22 mouse cellular contexts compared by ENCODE assay signal in the genomic region with DNA sequence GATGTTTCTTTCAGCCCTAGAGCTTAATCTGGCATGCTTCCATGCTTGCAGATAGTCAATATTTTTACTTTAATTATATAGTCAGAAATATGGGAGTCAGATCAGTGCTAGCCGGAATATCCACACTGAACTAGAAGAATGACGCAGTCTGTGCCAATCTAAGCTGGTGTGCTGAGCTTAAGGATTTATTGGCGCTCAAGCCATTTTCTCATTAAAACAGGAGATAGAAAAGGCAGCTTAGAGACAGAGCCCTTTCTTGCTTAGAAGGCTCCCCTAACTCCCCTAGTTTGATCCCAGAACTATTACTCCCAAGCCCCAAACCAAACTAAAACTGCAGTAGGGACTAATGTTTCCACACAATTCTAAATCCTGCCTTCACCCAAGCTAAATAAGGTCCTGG.
"Had no signal": no experiment of that assay in that cellular context is flagged by ENCODE, and none has a peak within 500 bp of the region (broad histone marks: within the 10 kb centered on the region; RNA-seq: fewer than 3 reads in every experiment).

No protein-coding gene starts in this region.

- ATAC-seq: liver, embryonic 12.5 days had no signal

- H3K27me3 ChIP-seq: limb, embryonic 13.5 days; liver, embryonic 12.5 days; liver, embryonic 15.5 days; lung, embryonic 15.5 days; megakaryocyte, embryonic 14.5 days; midbrain, embryonic 15.5 days; stomach, embryonic 15.5 days had no signal

- H3K9me3 ChIP-seq: limb, embryonic 10.5 days; limb, embryonic 13.5 days; liver, embryonic 12.5 days; liver, embryonic 15.5 days; lung, embryonic 15.5 days; megakaryocyte, embryonic 14.5 days; midbrain, embryonic 15.5 days; stomach, embryonic 15.5 days had no signal

- H3K4me1 ChIP-seq: limb, embryonic 10.5 days; limb, embryonic 13.5 days; liver, embryonic 12.5 days; liver, embryonic 15.5 days; lung, embryonic 15.5 days; stomach, embryonic 15.5 days had no signal

- H3K36me3 ChIP-seq: limb, embryonic 10.5 days; limb, embryonic 13.5 days; liver, embryonic 12.5 days; liver, embryonic 15.5 days; lung, embryonic 15.5 days; midbrain, embryonic 15.5 days; stomach, embryonic 15.5 days had no signal

- H3K27ac ChIP-seq: kidney, postnatal 0 days; layer of hippocampus, adult 2 months; limb, embryonic 10.5 days; limb, embryonic 13.5 days; liver, embryonic 12.5 days; liver, embryonic 15.5 days; lung, embryonic 15.5 days; midbrain, embryonic 15.5 days; stomach, embryonic 15.5 days had no signal

- DNase-seq: kidney, adult 2 months; kidney, postnatal 25 days; layer of hippocampus, adult 9-11 months; liver; lung, adult 18-20 months; lung, postnatal 10 days; lung, postnatal 36 days; right cerebral cortex, postnatal 25 days; spleen, adult 18-20 months; thymus, adult 18-20 months; thymus, postnatal 36 days had no signal

- H3K9ac ChIP-seq: limb, embryonic 13.5 days; liver, embryonic 12.5 days; liver, embryonic 15.5 days; lung, embryonic 15.5 days; midbrain, embryonic 15.5 days; stomach, embryonic 15.5 days had no signal

- H3K4me3 ChIP-seq: layer of hippocampus, adult 2 months; limb, embryonic 10.5 days; limb, embryonic 13.5 days; liver, embryonic 12.5 days; liver, embryonic 15.5 days; lung, embryonic 15.5 days; megakaryocyte, embryonic 14.5 days; midbrain, embryonic 15.5 days; myocyte; stomach, embryonic 15.5 days had no signal

- H3K4me2 ChIP-seq: limb, embryonic 13.5 days; liver, embryonic 12.5 days; liver, embryonic 15.5 days; lung, embryonic 15.5 days; midbrain, embryonic 15.5 days; stomach, embryonic 15.5 days had no signal
